Mouse (Mus musculus) kidney, postnatal 25 days (tissue): Measurements from ENCODE around the gene Olfr986.

ENCODE experiments used
- DNase-seq, 2 experiments: peaks; one replicate each; pipeline ENCODE4 v3.0.0; 2021; ENCODE audit warnings: mixed read lengths in 2 of 2

Olfr986 gene

DNA sequence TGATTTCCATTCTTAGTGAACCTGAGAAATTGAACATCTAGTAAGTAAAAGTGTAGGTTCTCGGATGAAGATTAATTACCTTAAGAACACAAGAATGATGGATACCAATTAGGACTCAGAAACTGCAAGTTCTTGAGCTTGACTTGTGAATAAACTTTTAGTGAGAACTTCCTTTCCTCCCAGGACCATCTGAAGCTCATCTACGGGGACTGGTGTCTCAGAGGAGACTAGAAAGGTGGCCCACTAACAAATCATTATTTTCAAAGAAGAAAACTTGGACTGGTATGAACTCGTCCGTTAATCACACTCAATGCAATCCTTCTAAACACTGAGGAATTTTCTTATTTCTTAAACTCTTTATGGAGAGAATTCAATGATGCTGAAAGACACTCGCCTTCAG lies at the start of gene Olfr986:
Gene Olfr986, plus strand, starts transcription at position 301 of the 400 bp plus-strand sequence.
- no peak for DNase-seq

DNA sequence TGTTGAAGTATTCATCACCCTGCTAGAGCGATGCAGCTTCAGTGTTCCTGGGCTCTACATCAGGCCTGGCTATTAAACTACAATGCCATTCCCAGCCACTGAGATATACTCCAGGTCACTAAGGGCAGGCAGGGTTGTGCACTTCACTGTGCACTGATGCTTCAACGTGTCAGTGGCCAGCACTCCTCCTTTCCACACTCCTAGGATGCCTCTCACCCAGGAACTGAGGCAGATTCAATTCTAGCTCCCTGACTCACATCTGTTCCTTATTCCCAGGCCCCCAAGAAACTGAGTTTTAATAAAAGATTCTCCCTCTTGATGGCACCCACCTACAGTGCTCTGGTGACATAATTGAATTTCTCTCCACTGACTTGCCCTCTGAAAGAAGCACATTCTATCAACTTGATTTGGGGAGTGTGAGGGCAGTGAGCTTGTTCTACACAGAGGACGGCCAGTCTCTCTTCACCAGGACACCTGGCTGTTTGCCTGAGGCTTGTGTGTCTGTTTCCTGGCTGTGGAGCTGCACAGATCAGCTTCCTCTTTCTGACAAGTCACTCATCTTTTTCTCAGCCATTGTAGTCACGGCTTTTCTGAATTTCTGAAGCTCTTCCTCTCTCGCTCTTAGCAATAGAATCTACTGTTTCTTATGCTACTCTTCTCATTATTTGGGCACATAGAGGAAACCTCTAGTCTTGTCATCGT lies 43.6 kb upstream of the Olfr986 start:
- DNase-seq, result no peak

DNA sequence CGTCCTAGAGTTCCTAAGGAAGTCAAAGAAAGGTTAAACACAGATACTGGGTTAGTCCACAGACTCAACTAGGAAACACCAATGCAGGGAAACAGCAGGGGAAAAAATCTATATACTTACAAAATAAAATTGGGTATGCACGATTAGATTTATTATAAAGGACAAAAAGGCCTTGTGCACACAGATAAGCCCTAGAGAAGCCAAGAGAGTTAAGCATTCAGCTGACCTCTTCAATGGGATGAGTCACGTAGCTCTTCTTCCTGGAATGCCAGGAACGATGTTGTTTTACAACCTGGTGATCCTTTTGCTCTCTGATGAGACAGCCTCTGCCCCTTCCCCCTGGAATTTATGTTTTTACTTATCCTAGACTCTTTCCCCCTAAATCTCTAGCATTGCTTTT lies 41.2 kb upstream of the Olfr986 start:
- DNase-seq, result no peak

DNA sequence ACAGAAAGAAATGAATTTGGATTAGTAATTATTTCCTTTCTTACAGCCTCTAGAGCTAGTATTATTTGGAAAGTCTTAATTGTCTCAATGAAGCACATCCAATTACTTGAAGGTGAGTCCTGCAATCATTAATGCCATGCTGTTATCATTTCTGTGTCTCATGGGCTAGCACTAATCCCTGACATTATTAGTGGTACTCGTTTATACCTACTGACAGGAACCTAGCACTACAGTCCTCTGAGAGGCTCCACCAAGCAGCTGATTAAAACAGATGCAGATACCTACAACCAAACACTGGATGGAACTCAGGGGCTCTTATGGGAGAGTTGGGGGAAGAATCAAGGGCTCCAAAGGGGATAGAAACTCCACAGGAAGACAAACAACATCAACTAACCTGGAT lies 39.2 kb upstream of the Olfr986 start:
- no peak for DNase-seq

DNA sequence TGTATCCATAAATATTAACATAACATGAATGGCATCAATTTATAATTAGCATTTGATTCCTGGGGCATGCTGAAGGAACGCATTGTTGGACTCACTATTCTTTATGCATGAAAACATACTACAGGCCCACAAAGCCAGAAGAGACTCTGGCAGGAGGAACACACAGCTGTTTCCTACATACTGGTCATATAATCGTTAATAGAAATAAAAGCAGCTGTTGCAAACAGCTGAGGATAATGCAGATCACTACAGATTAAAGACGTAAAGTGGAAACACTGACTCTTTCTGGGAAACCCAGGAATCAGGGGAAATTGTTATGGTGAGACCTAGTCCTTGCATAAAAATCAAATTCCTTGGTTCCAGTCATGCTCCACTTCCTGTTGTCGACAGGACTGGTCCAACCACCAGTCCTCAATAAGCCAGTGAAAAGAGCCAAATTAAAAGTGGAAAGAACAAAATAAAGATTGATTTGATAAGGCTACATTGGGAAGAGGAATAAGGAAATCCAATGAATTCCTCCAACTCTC lies 25.5 kb upstream of the Olfr986 start:
- DNase-seq, result no peak

DNA sequence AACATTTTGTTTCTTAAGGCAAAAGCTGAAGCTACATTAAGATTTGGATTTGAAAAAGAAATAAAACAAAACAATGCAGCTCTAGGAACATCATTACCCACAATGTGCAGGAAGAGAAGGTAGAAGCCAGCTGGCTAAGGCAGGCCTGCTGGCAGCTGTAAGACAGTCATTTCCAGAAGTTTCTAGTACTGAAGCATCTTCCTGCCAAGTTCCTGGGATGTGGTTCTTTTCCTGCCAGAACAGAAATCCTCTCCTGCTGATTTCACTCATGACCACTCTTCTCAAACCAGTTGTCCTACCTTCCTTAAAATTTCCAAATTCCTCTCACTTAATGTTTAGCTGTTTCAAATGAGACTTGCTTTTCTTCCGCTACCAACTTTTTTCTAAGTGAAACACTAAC lies 14.3 kb upstream of the Olfr986 start:
- no peak for DNase-seq

DNA sequence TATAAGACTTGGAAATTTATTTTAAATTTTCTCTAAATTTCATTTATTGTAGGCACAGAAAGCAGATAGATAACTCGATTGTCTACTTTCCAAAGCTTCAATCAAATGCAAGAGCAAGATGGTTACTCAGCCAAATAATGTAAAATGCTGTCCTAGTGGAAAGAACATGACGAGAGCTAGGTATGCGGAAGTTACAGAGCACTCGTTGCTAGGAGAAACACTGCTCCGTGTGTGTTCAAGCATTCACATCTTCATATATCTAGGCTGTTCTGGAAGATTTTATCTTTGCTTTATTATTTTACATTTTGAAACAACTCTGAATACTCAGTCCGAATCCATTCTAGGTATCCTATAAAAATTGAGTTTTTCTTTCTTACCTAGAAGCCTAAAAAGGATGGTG lies 3.7 kb upstream of the Olfr986 start:
- DNase-seq, result peak in 1 of 2 experiments; percentile 38

DNA sequence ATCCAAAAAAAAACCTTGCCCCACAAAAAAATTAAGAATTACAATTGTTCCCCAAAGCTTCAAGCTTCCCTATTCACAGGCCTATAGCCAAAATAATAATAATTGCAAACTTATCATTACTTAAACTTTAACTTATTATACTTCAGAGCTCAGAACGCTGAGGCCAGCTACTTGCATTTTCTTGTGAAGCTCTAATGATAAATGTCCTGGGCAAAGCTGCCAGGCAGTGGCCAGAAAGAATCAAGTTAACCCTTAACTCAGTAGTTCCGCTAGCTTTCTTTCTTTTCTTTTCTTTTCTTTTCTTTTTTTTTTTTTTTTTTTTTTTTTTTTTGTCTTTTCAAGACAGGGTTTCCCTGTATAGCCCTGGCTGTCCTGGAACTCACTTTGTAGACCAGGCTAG lies 4.4 kb downstream of the Olfr986 start:
- peak in 1 of 2 experiments; percentile 38 for DNase-seq

DNA sequence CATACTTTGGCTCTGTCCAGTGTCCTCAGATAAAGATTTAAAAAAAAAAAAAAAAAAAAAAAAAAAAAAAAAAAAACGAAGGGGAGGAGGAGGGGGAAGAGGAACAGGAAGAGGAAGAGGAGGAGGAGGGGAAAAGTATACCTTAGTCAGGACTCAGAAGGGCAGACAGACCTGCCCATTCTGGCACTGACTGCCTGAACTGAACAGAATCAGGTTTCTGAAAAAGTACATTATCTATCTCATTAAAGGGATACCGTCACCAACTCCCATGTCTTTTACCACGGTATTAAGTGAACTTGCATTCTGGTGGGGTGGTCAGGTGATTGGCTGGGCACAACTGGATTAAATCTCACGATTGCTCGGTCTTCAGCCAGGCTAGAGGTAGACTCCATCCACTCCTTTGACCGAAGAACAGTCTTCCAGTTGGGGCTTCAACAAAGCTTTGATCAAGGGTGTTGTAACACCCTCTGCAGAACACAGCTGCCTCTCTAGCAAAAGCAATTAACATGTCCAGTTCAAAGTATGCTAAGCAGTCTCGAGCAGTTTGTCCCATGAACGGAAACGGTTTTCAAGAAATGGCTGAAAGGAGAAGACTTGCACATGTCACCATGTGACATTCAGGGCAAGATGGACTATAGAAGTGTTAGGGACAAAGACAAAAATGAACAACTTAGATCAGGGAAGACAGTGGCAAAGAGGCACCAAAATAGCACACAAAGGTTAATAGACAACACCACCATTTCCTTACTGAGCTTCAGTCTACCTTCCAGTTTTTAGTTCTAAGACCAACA lies 10.6 kb downstream of the Olfr986 start:
- DNase-seq, result no peak

DNA sequence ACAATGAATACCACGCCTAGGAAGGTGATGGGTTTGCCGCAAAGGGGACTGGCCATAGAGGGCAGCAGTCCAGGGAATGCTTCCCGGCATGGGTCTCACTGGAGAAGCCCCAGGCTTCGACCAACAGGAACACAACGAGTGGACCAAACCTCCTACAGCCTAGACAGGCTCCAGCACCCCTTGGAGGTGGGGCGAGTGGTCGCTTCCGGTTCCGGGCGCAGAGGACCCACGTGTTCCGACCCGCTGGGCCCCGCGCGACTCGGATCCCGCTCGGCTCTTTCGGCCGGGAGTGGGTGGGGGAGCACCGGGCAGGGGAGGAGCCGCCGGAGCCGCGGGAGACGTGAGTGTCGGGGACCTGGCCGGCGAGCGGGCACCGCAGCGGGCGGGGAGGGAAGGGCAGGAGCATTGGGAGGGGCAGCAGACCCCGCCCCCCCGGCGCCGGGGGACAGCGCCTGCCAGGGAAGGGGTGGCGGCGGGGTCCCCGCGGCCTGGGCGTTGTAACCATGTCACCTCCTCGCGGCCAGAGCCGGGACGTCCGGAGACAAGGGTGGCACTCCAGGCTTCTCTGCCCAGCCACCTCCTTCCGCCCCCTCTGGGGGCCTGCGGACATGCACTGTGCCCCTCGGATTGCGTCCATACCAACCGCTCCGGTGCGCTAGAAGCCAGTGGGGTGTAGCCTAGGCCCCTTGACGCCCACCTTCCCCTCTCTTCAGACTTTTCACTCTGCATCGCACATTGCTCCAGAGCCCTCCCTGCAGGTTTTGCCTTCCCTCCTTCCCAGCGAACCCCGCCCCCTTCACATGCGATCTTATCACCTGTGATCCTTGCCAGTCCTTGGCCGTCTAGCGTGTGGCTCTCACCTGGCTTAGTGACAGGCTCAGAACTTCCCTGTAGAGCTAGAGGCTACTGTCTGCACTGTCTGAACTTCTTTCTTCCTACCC lies 11.6 kb downstream of the Olfr986 start, which contains the start of gene Zfp202:
Gene Zfp202, plus strand, starts transcription at position 219 of the 941 bp plus-strand sequence.
- DNase-seq, result peak; percentile 85 to 95

DNA sequence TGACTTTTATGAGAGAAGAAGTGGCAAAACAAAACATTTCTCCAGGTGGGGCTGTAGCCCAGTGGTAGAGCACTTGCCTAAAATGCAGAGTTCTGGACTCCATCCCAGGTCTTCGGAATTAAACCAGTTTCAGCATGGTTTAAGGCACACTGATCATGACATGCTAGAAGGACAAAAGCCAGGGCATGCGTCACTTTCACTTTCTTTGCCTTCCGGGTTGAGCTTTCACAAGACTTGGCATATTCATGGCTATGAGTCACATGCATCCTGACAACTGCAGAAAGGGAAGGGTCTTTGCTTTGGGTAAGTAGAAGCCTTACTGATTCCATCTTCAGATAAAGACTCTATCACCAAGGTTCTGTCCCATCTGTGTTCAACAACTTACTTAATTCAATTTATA lies 15.3 kb downstream of the Olfr986 start:
- no peak for DNase-seq

DNA sequence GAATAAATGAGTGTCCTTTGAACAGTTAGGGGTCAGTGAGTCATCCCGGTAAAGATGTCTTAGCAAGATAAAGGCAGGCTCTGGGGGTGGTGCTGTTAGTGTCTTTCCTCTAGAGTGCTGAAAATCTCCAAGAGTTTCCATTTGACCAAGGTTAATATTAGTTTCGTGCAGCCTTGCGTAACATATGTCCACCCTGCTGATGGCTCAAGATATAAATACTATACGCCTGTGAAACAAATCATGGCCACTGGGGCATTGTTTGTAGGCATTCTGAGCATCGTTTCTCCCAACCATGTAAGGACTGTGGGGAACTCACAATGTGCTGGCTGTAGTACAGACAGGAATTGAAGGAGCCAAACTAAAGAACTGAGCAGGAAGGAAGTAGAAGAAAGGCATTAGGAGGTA lies 25.8 kb downstream of the Olfr986 start:
- no peak for DNase-seq

DNA sequence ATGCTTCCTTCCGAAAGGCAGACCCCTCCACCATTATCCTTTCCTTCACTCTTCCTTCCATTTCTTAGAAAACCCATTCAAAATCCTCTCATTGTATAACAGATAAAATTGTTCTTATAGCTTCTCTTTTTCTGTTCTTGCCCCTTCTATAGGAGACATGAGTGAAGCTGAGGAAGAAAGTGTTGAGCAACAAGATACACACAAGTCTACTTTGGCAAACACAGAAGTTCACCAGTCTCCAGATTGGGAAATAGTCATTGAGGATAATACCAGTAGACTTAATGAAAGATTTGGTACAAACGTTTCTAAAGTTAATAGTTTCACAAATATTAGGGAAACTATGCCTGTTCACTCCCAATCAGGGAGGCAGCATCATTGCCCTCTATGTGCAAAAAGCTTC lies 30.0 kb downstream of the Olfr986 start:
- DNase-seq, result no peak

DNA sequence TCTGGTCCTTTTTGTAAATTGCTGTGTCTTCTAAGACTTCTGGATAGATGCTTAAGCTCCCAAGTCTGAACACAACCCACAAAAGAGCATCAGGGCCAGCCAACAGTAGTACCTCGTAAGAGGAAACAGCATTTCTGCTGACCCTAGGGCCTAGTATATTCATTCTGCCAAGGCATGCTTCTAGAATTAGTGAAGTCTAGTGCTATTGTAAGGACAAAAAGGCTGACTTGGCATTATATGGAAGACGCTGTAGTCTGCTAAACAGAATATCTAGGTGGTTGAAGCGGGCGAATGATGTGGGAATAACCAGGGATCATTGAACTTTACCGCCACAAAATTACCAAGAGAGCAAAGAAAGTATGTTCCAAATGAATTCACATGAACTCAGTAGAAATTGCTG lies 33.3 kb downstream of the Olfr986 start:
- no peak for DNase-seq

DNA sequence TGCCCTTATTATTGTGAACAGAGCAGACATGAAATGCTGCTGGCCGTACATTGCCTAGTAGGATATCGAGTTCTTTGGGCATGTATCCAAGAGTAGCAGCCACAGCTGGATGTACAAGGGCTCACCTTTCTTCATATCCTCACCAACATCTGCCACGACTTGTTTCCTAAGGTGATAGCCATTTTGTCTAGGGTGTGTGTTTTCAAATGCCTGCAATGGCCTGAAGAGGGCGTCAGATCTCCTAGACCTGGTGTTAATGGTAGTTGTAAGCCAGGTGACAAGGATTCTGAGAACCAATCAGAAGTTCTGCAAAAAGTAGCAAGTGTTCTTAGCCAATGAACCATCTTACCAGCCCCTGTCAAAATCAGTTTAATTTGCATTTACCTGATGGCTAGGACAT lies 35.9 kb downstream of the Olfr986 start:
- DNase-seq, result no peak

DNA sequence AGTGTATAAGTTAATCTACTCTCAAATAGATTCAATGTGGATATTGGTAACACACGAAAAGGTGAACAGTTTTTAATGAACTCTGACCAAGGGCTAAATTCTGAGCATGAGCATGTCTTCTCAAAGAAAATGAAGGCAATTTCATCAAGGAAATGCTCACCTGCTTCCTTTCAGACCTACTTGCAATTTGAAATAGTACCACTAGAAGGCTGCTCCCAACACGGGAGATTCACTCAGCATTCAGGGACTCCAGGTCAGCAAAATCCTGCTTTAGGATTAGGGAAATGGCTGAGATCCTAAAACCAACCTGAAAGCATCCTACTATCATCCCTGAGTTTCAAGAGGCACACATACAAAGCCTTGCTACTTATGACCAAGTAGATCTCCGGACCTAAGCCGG lies 43.6 kb downstream of the Olfr986 start:
- DNase-seq, result no peak

DNA sequence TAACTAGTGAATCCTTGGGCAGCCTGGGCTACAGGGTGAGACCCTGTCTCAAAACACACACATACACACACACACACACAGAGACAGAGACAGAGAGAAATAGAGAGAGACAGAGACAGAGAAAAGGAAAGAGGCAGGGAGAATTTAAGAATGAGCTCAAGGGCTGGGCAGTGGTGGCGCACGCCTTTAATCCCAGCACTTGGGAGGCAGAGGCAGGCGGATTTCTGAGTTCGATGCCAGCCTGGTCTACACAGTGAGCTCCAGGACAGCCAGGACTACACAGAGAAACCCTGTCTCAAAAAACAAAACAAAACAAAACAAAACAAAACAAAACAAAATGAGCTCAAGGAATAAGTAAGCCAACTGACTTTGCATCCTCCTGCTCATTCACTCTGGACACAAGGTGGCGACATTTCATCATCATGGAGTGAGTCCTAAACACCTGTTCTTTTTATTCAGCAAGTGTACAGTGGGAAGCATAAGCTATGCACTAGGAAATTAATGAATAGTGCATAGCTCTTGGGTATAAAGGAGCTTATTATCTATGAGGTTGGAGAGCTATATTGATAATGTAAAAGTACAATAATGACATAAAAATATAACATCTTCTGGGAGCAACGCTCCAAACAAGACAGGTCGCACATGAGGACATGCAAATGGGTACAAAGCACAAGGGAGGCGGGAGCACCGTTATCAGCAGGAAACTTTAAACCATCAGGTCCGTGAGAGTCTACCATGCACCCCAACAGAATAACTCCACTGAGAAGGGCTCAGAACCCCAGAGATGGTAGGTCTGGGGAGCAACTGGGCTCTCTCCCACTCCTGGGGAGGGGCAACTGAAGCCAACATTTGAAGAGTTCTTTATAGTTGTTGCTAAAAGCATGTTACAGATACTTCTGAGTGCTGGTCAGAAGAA lies 47.4 kb downstream of the Olfr986 start:
- DNase-seq, result peak in 1 of 2 experiments; percentile 69

DNA sequence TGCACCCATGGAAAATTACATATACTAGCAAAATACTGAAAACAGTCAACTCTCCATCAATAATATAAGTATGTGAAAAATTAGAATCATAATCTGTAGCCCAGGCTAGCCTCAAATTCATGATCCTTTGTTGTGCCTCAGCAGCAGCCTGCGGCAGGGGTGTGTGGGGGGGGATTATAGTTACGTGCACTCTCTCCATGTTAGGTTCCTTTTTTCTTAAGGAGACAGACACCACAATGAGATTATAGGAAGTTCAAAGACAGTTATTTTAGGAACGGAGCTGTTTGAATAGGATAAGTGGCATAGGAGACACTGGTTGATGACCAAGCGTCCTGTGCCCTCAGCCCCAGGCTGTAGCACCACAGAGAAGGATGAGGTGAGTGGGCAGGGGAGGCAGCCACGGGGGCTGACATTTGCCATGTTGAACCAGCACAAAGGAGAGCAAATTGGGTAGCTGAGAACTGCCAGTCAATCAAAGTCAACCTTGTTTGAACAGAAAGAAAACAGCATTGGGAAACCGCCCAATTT lies 48.1 kb downstream of the Olfr986 start:
- DNase-seq, result no peak

DNA sequence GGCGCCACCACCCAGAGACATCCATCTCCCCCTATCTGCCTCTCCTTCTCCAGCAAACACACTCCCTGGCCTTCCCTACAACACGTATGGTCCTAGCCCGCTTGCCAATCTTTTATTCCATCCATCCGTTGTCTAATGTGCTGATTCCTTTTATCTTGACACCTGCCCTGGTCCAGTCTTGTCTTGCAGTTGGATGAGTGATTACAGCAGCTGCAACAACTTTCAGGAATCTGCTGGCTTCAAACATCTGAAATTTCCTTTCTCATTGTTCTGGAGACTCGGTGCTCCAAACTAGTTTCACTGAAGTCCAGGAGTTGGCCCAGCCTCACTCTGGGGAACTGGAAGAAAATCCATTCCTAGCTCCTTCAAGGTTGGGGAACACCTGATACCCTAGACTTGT lies 48.8 kb downstream of the Olfr986 start:
- no peak for DNase-seq

DNA sequence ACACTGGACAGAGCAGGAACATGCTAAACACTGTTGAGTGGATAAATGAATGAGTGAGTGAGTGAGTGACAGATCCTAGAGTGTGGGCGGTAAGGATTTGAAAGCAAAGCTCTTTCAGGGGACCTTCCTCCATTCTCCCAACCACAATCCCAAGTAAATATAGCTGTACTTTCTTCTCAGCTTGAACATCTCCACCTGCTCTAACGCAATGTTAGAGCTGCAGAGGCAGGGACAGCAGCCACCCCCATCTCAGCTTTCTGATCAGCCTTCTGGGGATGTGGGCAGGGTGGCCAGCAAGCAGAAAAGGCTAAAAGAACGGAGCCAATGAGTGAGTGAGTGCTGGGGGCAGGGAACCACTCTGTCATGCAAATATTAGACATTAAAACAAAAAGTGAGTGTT lies 50.3 kb downstream of the Olfr986 start:
- no peak for DNase-seq

DNA sequence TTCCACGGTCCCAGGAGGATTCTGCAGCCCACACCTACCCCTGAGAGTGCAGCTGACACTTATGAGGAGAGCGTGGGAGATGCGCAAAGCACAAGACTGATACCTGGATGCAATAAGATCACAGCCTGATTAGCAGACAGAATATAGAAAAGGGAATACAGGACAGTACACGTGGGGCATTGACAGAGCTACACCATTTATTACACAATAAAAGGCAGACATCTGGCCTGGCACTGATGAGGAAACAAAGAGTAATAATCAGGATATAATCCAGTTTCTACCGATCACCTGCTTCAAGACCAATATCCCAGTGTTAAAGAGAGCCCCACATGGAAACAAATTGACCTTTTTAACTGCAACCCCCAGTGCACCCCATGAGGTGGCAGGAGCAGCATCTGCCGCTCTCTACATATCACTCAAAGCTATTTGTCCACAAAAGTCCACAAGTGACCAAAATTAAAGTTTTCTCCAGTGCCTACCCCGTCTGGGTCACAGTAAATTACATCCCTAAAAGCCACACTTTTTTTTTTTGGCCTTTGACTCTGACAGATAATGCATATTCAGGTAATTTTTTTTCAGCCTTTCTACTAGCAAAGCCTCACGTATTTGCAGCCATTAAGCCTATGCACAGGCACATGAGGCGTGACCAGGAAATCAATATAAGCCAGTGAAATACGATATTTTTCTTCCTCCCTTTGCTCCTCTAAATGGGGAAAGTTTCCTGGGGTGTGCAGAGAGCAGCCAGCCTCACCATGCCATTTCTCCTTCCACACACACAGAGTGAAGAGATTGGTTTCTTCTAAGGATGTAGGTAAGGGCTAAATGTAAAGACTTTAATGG lies 53.7 kb downstream of the Olfr986 start:
- no peak for DNase-seq
